Mouse (Mus musculus) CD4-positive, CD25-positive, alpha-beta regulatory T cell, adult 2 months (primary cell): ENCODE measurements around the gene Anks1b.

Experiments
- DNase-seq: peaks from one replicate; pipeline ENCODE4 v3.0.0-alpha.2; 2012; ENCODE audit warnings: low read depth, low spot score

Gene Anks1b

GRCm38 (mm10) chr10:90373469-90373868 lies 500.2 kb downstream of the Anks1b start:
- peak; percentile 11 for DNase-seq

- no peak for DNase-seq
These were observed 503.3 kb downstream of the Anks1b start for GRCm38 (mm10) chr10:90376605-90377004.

GRCm38 (mm10) chr10:90380062-90380461 lies 506.8 kb downstream of the Anks1b start:
- no peak for DNase-seq

GRCm38 (mm10) chr10:90380704-90381339 lies 507.5 kb downstream of the Anks1b start:
- no peak for DNase-seq

- no peak for DNase-seq
These were observed 527.1 kb downstream of the Anks1b start for GRCm38 (mm10) chr10:90400382-90400781.

GRCm38 (mm10) chr10:90408484-90408883 lies 535.2 kb downstream of the Anks1b start:
- no peak for DNase-seq

- no peak for DNase-seq
These were observed 558.2 kb downstream of the Anks1b start for GRCm38 (mm10) chr10:90431527-90431926.

- no peak for DNase-seq
These were observed 558.7 kb downstream of the Anks1b start for GRCm38 (mm10) chr10:90431974-90432373.

- no peak for DNase-seq
These were observed 559.2 kb downstream of the Anks1b start for GRCm38 (mm10) chr10:90432479-90432878.

GRCm38 (mm10) chr10:90441036-90441435 lies 567.7 kb downstream of the Anks1b start:
- no peak for DNase-seq

- DNase-seq: no peak
These were observed 568.3 kb downstream of the Anks1b start for GRCm38 (mm10) chr10:90441656-90442055.

- DNase-seq: no peak
These were observed 591.6 kb downstream of the Anks1b start for GRCm38 (mm10) chr10:90464906-90465305.

- no peak for DNase-seq
These were observed 592.1 kb downstream of the Anks1b start for GRCm38 (mm10) chr10:90465426-90465825.

- no peak for DNase-seq
These were observed 594.2 kb downstream of the Anks1b start for GRCm38 (mm10) chr10:90467546-90467945.

- DNase-seq: no peak
These were observed 620.1 kb downstream of the Anks1b start for GRCm38 (mm10) chr10:90493436-90493835.

- DNase-seq: no peak
These were observed 620.8 kb downstream of the Anks1b start for GRCm38 (mm10) chr10:90493996-90494642.

- DNase-seq: no peak
These were observed 621.7 kb downstream of the Anks1b start for GRCm38 (mm10) chr10:90494981-90495516.

- DNase-seq: no peak
These were observed 634.3 kb downstream of the Anks1b start for GRCm38 (mm10) chr10:90507561-90507960.

GRCm38 (mm10) chr10:90512801-90513200 lies 639.5 kb downstream of the Anks1b start:
- DNase-seq: no peak

- no peak for DNase-seq
These were observed 658.5 kb downstream of the Anks1b start for GRCm38 (mm10) chr10:90531813-90532212.

- no peak for DNase-seq
These were observed 662.1 kb downstream of the Anks1b start for GRCm38 (mm10) chr10:90535370-90535769.

GRCm38 (mm10) chr10:90546635-90547034 lies 673.3 kb downstream of the Anks1b start:
- DNase-seq: no peak

- DNase-seq: no peak
These were observed 689.6 kb downstream of the Anks1b start for GRCm38 (mm10) chr10:90562906-90563305.
